Mouse (Mus musculus): Measurements from ENCODE around the gene M1ap.
A peak's percentile ranks its signal among the peaks of the same experiment; 100 is the strongest.

GRCm38 (mm10) chr6:83033249-83034185 lies 86.8 kb downstream of the M1ap start, which contains the start of the genes Dok1 and Loxl3:
- TF ChIP-seq RAD21 (IDR thresholded peaks at IDR 0.05; ENCODE audit: low read depth, low read length) (no peak), CTCF (conservative IDR thresholded peaks at IDR 0.05 in 1 of 2, IDR thresholded peaks at IDR 0.05 in 1 of 2; ENCODE audit: low read depth in 2 of 2, low read length in 2 of 2) (no peak), ZKSCAN1 (IDR thresholded peaks at IDR 0.05; ENCODE audit: borderline replicate concordance, low read depth, low read length) (no peak), MAX (IDR thresholded peaks at IDR 0.05; ENCODE audit: low read length) (no peak), HCFC1 (IDR thresholded peaks at IDR 0.05; ENCODE audit: low read depth, low read length) (peak; percentile 22), PAX5 (IDR thresholded peaks at IDR 0.05; ENCODE audit: low read length) (no peak), POLR2A (IDR thresholded peaks at IDR 0.05; ENCODE audit: low read depth, low read length) (peak; percentile 73; the same call in 1 of the 2 replicates), POLR2AphosphoS2 (IDR thresholded peaks at IDR 0.05; ENCODE audit: low read depth, low read length) (no peak), SMC3 (IDR thresholded peaks at IDR 0.05; ENCODE audit: low read depth, low read length) (no peak), MEF2A (IDR thresholded peaks at IDR 0.05; ENCODE audit: borderline replicate concordance, low read depth, low read length) (no peak), KAT2A (IDR thresholded peaks at IDR 0.05; ENCODE audit: insufficient replicate concordance, low read length) (no peak)

All from CH12.LX (cell line).